Mouse (Mus musculus) neural tube, embryonic 13.5 days (tissue): ENCODE measurements around the gene Fgd5. TPM values are rescaled to one million over a fixed set of nuclear protein-coding genes. Genes with fewer than 3 reads are reported as not detected.
"Not testable (repeated sequence)": the region's sequence is repeated elsewhere in the genome, so short reads cannot be mapped to it uniquely, and the experiment has no call there.

Source experiments
- ATAC-seq: fragments of 200-750 bp; cut with Nextera tagmentation; 2 replicates; pipeline ENCODE4 v1.8.0; 2017; ENCODE audit warnings: low read depth, mild to moderate bottlenecking, moderate TSS enrichment, moderate library complexity
- H3K27ac ChIP-seq: fragments of 300-500 bp; sonication (generic); replicated peaks from 2 replicates; pipeline ENCODE4 v1.5.1; 2015; ENCODE audit warnings: moderate library complexity, mild to moderate bottlenecking, inconsistent platforms
- H3K27me3 ChIP-seq: fragments of 300-500 bp; sonication (generic); 2 replicates; pipeline ENCODE4 v1.6.1; 2015; ENCODE audit warnings: mild to moderate bottlenecking, inconsistent platforms
- H3K36me3 ChIP-seq: fragments of 300-500 bp; sonication (generic); 2 replicates; pipeline ENCODE4 v1.6.1; 2015; ENCODE audit warnings: mild to moderate bottlenecking, inconsistent platforms
- H3K4me1 ChIP-seq: fragments of 300-500 bp; sonication (generic); replicated peaks from 2 replicates; pipeline ENCODE4 v1.6.1; 2015; ENCODE audit warnings: inconsistent platforms
- H3K4me2 ChIP-seq: fragments of 300-500 bp; sonication (generic); 2 replicates; pipeline ENCODE4 v1.6.1; 2015; ENCODE audit warnings: inconsistent platforms, mild to moderate bottlenecking, moderate library complexity
- H3K4me3 ChIP-seq: fragments of 300-500 bp; sonication (generic); 2 replicates; pipeline ENCODE4 v1.5.1; 2015; ENCODE audit warnings: mild to moderate bottlenecking, inconsistent platforms
- H3K9ac ChIP-seq: fragments of 300-500 bp; sonication (generic); 2 replicates; pipeline ENCODE4 v1.6.1; 2015; ENCODE audit warnings: moderate library complexity, mild to moderate bottlenecking, inconsistent platforms
- H3K9me3 ChIP-seq: fragments of 300-500 bp; sonication (generic); 2 replicates; pipeline ENCODE4 v1.6.1; 2016; ENCODE audit warnings: inconsistent platforms
- WGBS: fragments of 180-500 bp; shearing (Covaris S2); methylation state at CpG from one replicate; pipeline ENCODE4 v1.1.7; 2015; 5-methylcytosine and 5-hydroxymethylcytosine counted together
- polyA plus RNA-seq: library from polyadenylated mRNA; unstranded; fragments of >200 nt; fragmentation: Nextera tagmentation; extraction: Ambion mirVana; gene quantifications from 2 replicates; pipeline ENCODE4 v1.2.1, GENCODE M21; 2015

Gene Fgd5
- polyA plus RNA-seq, 1 experiment from 2014 or later = 21.7 TPM

DNA sequence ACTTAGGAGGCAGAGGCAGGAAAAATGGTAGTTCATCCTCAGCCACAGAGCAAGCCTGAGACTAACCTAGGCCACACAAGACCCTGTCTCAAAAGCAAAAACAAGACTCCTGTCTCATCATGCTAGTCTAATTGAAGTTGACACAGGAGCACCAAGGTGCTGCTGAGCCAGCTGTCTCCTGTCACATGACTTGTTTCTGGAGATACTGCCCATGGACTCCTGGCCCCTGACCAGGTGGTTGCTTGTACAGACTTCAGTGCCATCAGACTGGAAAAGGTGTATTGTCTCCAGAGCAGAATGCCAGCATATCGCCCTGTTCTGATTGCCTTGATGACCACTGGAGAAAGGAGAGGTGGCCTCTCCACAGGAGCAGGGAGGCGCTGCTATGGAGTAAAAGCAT, 102.1 kb downstream of the Fgd5 start:
- ATAC-seq = no peak
- H3K9ac ChIP-seq = no peak overlapping the region
- 96% methylated on average over 2 of the region's 2 CpGs for WGBS
- no peaks in the 10 kb centered on the region for H3K4me1 ChIP-seq
- no peak overlapping the region for H3K4me2 ChIP-seq
- H3K9me3 ChIP-seq = no peaks in the 10 kb centered on the region
- no peaks in the 10 kb centered on the region for H3K36me3 ChIP-seq
- H3K4me3 ChIP-seq = no peak overlapping the region
- no peaks in the 10 kb centered on the region for H3K27me3 ChIP-seq
- no peak overlapping the region for H3K27ac ChIP-seq

DNA sequence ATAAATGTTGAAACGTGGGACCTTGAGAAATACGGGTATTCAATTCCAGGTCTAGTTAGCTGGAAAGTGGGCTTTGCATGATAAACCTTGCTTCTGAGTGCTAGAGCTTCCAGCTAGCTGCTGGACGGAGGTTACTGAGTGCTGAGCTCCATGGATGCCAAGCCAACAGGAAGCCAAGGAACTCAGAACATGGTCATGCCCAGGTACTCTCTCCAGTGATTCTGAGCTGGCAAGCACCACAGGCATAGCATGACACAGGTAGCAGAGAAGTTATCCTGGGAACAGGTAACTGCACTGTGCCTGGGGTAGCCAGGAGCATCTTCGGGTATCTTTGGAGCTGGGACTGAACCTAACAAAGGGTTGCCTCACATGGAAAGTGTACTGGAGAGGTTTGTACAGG, 104.1 kb downstream of the Fgd5 start:
- no peak for ATAC-seq
- H3K4me3 ChIP-seq = no peak overlapping the region
- H3K27me3 ChIP-seq = no peaks in the 10 kb centered on the region
- no peaks in the 10 kb centered on the region for H3K9me3 ChIP-seq
- H3K4me2 ChIP-seq = no peak overlapping the region
- WGBS = 79% methylated on average over 4 of the region's 4 CpGs
- no peak overlapping the region for H3K9ac ChIP-seq
- no peaks in the 10 kb centered on the region for H3K36me3 ChIP-seq
- no peak overlapping the region for H3K27ac ChIP-seq
- no peaks in the 10 kb centered on the region for H3K4me1 ChIP-seq

DNA sequence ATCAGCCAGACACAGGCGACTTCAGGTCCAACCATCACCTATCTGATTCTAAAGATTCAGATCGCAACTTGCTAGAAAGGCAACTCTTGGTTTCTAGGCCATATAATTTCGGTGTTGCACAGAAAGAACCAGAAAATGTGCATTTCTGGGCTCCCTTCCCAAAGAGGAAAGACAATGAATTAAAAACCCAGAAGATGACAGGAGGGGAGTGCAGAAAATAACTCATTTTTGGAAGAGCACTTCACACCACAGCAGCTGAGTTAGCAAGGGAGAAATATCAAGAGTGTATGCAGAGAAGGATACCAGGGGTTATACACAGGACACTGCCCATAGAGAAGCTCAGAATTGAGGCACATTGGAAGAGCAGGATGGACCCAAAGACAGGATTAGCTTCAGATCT, 106.3 kb downstream of the Fgd5 start:
- H3K9me3 ChIP-seq = no peaks in the 10 kb centered on the region
- H3K9ac ChIP-seq = no peak overlapping the region
- WGBS = 86% methylated on average over 3 of the region's 3 CpGs
- H3K4me1 ChIP-seq = peaks cover 1% of the 10 kb centered on the region
- no peaks in the 10 kb centered on the region for H3K36me3 ChIP-seq
- ATAC-seq = no peak
- no peak overlapping the region for H3K4me2 ChIP-seq
- no peaks in the 10 kb centered on the region for H3K27me3 ChIP-seq
- no peak overlapping the region for H3K27ac ChIP-seq
- no peak overlapping the region for H3K4me3 ChIP-seq

DNA sequence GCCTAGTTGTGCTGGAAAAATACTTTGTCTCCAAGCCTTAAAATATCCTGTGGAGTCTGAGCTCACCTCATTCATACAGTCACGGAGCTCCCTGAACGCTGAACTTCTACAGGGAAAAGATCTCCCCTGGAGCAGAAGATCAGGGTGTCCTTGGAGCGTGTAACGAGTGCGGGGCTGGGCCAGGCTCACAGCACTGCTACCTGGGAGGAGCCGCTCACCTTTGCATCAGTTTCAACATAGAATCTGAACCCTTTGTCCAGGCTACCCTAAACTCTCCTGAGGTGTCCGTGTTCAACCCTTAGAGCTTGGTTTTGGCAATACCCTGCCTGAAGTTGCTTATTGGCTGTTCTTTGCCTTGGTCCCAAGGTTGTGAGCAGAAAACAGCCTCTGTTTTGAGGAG, 110.5 kb downstream of the Fgd5 start:
- not testable (repeated sequence) for H3K9me3 ChIP-seq, H3K4me3 ChIP-seq, H3K4me2 ChIP-seq, H3K9ac ChIP-seq, ATAC-seq, H3K36me3 ChIP-seq, H3K27ac ChIP-seq, H3K27me3 ChIP-seq
- H3K4me1 ChIP-seq = peaks cover 27% of the 10 kb centered on the region
- WGBS = 88% methylated on average over 7 of the region's 7 CpGs

DNA sequence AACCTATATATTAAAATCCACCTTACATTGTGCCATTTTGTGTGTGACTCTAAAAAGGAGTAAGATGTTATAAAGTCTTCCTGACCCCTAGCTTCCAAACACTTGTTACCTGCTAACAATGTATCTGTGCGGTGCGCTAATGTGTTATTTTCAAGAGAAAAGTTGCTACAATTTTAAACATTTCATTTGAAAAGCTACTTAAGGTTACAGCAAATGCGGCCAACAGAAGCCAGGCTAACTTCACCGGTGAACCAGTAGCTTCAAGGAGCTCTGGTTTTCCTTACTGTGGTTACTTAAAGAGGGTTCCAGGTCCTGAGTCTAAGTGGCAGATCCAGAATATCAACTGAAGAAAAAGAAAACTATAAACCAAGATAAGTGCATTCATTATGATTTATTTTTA, 111.3 kb downstream of the Fgd5 start:
- no peaks in the 10 kb centered on the region for H3K36me3 ChIP-seq
- peak overlapping the region; percentile 99; the same call in 1 of the 2 replicates for H3K9ac ChIP-seq
- H3K4me2 ChIP-seq = peak overlapping the region; percentile 77
- H3K4me1 ChIP-seq = peaks cover 36% of the 10 kb centered on the region
- WGBS = 94% methylated on average over 4 of the region's 4 CpGs
- no peak overlapping the region for H3K27ac ChIP-seq
- 0 out of 2 replicates have a peak overlapping the region, but pooled peaks have one; percentile 95 for H3K4me3 ChIP-seq
- H3K9me3 ChIP-seq = no peaks in the 10 kb centered on the region
- H3K27me3 ChIP-seq = no peaks in the 10 kb centered on the region
- ATAC-seq = no peak

DNA sequence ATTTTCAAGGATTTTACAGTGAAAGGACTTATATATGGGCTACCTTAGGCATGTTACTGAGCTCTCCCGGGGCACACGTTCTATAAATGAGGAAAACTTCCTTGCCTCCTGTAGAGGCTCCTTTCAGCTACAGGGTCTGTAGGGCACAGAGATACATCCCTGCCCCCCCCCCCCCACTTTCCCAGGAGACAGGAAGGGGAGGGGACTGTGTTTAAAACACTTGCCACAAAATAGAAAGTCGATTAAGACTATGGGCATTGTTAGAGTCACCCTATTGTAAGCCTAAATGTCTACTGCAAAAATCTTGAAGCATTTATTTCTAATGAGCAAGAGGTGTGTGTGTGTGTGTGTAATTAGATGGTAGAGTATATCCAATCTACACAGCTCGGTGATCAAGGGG, 111.8 kb downstream of the Fgd5 start:
- Histone ChIP-seq H3K4me3 (peak overlapping the region; percentile 95), H3K27ac (peak overlapping the region; percentile 99), H3K36me3 (no peaks in the 10 kb centered on the region), H3K9ac (peak overlapping the region; percentile 99), H3K4me1 (peaks cover 40% of the 10 kb centered on the region), H3K9me3 (no peaks in the 10 kb centered on the region), H3K27me3 (no peaks in the 10 kb centered on the region), H3K4me2 (peak overlapping the region; percentile 77)
- 0% methylated on average over 4 of the region's 4 CpGs for WGBS
- peak; percentile 5; the same call in 1 of the 2 replicates for ATAC-seq

DNA sequence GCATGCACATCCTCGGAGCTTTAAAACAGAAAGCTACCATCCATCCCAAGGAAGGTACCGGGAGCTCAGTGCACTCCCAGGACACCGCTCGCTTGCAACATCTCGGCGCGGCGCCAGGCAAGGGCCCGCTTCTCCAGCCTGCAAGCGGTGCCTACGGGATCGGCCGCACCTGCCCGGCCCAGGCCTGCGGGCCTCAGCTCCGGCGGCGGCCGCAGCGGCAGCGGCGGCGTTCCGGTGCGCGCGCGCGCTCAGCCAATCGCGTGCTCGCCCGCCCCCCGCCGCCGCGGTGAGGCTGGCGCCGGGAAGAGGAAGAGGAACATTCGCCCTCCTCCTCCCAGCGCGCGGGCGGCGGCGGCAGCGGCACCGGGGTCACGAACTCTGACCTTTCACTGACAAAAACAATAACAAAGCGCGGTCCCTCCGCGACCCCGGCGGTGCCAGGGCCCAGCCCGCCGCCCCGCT, 112.5 kb downstream of the Fgd5 start, which contains the start of gene Nr2c2:
Gene Nr2c2, plus strand, starts transcription at position 261 of the 462 bp plus-strand sequence.
- H3K4me1 ChIP-seq = peaks cover 44% of the 10 kb centered on the region
- ATAC-seq = peak; percentile 76
- no peaks in the 10 kb centered on the region for H3K27me3 ChIP-seq
- peak within 1 kb of the TSS; percentile 77 for H3K4me2 ChIP-seq
- no peaks in the 10 kb centered on the region for H3K36me3 ChIP-seq
- peak within 1 kb of the TSS; percentile 99 for H3K27ac ChIP-seq
- peak within 1 kb of the TSS; percentile 95 for H3K4me3 ChIP-seq
- H3K9me3 ChIP-seq = no peaks in the 10 kb centered on the region
- H3K9ac ChIP-seq = peak within 1 kb of the TSS; percentile 99
- WGBS = under 1% methylated on average over 40 of the region's 58 CpGs

DNA sequence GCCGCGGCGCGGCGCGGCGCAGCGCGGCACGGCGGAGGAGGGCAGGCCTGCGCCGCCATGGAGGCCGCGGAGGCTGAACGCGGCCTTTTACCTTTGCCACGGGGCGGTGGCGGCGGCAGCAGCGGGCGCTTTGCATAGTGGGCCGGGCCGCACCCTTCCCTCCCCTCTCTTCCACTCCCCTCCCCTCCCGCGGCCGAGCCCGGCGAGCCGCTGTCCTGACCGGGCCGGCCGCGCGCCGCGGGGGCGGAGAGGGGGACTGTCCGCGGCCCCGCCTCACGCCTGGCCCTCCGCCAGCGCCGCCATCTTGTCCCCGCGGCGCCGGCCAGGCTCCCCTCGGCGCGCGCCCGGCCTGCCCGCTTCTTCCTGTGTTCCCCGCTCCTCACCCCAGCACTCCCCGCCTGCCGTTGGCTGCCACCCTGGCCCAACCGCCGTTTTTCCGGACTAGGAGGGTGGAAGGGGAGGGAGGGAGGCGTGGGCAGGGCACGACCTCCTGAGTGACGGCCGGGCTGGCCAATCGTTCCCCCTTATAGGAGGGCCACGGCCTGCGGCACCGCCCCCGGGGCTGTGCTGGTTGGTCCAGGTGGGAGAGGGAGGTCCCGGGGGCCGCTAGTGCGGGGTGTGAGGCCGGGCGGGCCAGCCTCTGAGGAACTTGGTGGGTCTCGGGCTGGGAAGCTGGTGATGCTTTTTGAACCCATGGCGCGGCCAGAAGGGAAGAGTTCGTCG, 113.2 kb downstream of the Fgd5 start:
- WGBS = under 1% methylated on average over 58 of the region's 81 CpGs
- no peaks in the 10 kb centered on the region for H3K36me3 ChIP-seq
- peak overlapping the region; percentile 77 for H3K4me2 ChIP-seq
- no peaks in the 10 kb centered on the region for H3K27me3 ChIP-seq
- peak overlapping the region; percentile 95 for H3K4me3 ChIP-seq
- peaks cover 44% of the 10 kb centered on the region for H3K4me1 ChIP-seq
- H3K9me3 ChIP-seq = no peaks in the 10 kb centered on the region
- peak overlapping the region; percentile 99 for H3K9ac ChIP-seq
- H3K27ac ChIP-seq = peak overlapping the region; percentile 99
- peak; percentile 99 for ATAC-seq

DNA sequence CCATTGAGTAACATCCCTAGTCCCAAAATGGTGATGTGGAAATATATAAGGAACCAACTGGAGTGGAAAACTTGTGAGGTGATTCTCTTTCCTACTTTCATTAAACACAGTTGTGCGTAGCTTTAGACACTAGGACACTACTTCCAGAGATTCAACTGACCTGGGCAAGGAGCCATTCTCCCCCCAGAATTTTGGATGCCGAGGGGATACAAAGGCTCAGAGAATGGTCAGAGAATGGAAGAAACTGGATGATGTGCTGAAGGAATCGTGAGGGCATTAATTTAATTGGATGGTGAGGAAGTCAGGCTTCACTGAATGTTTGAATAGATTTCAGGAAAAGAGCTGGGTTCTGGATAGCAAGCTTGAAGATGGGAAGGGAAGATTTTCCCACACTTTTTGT, 114.1 kb downstream of the Fgd5 start:
- ATAC-seq = no peak
- no peaks in the 10 kb centered on the region for H3K9me3 ChIP-seq
- peak overlapping the region; percentile 99 for H3K27ac ChIP-seq
- WGBS = 22% methylated on average over 3 of the region's 3 CpGs
- H3K4me1 ChIP-seq = peaks cover 44% of the 10 kb centered on the region
- H3K9ac ChIP-seq = peak overlapping the region; percentile 99
- peak overlapping the region; percentile 77 for H3K4me2 ChIP-seq
- H3K4me3 ChIP-seq = peak overlapping the region; percentile 95
- no peaks in the 10 kb centered on the region for H3K27me3 ChIP-seq
- no peaks in the 10 kb centered on the region for H3K36me3 ChIP-seq

DNA sequence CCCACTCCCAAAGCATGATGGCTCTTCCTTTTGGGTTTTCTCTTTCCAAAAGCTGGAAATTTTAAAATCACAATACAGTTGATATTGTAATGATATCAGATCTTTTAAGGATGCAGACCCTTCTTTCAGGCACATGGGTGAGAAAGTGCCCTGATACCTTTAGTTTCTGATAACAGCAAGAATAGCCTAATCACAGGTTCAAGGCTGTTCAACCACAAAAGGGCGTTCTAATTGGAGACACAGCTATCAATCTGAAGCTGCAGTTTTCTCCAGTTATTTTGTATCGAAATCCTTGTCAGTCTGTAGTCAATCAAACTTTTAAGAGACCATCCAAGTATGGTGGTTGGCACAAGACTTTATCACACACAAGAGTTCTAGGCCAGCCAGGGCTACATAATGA, 115.2 kb downstream of the Fgd5 start:
- no peak overlapping the region for H3K4me3 ChIP-seq
- no peaks in the 10 kb centered on the region for H3K9me3 ChIP-seq
- no peaks in the 10 kb centered on the region for H3K27me3 ChIP-seq
- H3K4me1 ChIP-seq = peaks cover 44% of the 10 kb centered on the region
- WGBS = 96% methylated on average over 2 of the region's 2 CpGs
- peak overlapping the region; percentile 77 for H3K4me2 ChIP-seq
- no peak overlapping the region for H3K9ac ChIP-seq
- no peak for ATAC-seq
- no peaks in the 10 kb centered on the region for H3K36me3 ChIP-seq
- H3K27ac ChIP-seq = no peak overlapping the region

DNA sequence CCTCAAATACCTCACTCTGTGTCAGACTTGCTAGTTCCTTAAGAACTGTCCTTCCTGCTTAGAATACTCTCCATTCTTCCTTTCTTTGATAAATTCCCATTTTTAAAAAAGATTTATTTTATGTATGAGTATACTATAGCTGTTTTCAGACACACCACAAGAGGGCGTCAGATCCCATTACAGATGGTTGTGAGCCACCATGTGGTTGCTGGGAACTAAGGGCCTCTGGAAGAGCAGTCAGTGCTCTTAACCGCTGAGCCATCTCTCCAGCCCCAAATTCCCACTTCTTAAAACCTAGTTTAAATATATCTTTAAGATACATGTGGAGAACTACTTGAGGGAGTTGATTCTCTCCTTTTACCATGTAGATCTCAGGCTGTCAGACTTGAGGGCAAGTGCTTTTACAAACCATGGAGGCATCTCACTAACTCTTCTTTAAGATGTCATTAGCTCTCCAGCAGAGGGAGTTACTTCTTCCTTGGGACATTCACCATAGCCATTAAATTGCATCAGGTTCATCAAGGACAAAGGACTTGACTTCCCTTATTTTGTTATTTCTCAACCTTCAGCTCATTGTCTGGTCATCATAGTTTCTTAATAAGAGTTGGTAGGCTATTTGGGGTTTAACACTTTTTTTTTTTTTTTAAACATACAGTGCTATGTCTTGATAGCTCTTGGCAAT, 122.1 kb downstream of the Fgd5 start:
- 78% methylated on average over 2 of the region's 2 CpGs for WGBS
- Histone ChIP-seq H3K36me3 (no peaks in the 10 kb centered on the region), H3K27me3 (no peaks in the 10 kb centered on the region), H3K9me3 (no peaks in the 10 kb centered on the region), H3K27ac (no peak overlapping the region), H3K4me2 (no peak overlapping the region), H3K9ac (no peak overlapping the region), H3K4me1 (peaks cover 10% of the 10 kb centered on the region; the same call in 1 of the 2 replicates), H3K4me3 (no peak overlapping the region)
- no peak for ATAC-seq

DNA sequence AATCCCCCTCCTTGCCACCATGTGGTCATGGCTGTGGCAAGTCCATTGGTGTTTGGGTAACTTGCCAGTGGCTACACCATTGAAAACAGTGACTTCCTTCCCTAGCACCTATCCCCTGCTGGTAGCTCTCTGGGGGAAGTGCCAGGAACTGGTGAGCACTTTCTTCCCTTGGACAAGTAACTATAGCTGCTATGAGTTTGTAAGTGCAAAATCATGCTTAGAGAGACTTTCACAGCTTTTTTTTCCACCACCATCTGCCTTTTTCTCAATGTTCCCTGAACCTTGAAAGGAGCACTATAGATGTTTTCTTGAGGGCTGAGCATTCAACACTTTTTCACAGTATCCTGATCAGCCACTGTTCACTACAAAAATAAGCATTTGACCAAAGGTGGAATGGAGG, 145.9 kb downstream of the Fgd5 start:
- no peak overlapping the region for H3K9ac ChIP-seq
- no peak overlapping the region for H3K27ac ChIP-seq
- no peak overlapping the region for H3K4me3 ChIP-seq
- H3K4me2 ChIP-seq = no peak overlapping the region
- no peak for ATAC-seq
- no peaks in the 10 kb centered on the region for H3K36me3 ChIP-seq
- H3K9me3 ChIP-seq = no peaks in the 10 kb centered on the region
- no peaks in the 10 kb centered on the region for H3K27me3 ChIP-seq
- H3K4me1 ChIP-seq = no peaks in the 10 kb centered on the region
